Mouse (Mus musculus): ENCODE measurements around the gene Kirrel3.

The Kirrel3 gene

DNA sequence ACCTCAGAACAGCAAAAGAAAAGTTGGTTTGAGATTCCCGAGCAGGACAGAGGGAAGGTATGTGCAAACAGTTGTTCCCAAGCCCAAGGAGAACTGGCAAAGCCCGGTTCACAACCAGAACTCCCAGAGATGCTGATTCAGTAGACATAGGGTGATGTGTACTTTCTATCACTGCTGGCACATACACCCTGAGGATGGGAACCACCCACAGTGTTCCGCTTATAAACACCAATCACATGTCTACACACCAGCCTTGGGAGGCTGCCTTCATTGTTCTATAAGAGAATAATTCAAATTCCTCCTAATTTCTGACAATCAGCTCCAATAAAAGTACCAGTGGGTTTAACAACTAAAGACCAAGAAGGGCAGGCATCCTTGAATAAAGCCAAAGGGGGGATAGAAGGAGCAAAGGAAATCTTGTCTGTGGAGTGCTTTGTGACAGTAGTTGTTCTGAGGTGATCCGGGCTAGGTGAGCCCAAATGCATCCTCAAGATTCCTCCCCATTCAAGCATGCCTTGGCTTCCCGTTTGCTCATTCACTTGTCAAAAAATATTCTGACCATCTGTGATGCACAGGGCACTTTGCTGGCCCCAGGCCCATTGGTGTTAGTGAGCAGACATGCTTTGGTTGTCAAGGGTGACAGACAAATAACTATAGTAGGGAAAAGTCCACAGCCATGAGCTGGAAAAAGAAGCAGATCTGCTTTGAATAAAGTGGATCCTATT, 266.5 kb downstream of the Kirrel3 start:
- DNase-seq (ENCODE audit: low read depth), result no peak

DNA sequence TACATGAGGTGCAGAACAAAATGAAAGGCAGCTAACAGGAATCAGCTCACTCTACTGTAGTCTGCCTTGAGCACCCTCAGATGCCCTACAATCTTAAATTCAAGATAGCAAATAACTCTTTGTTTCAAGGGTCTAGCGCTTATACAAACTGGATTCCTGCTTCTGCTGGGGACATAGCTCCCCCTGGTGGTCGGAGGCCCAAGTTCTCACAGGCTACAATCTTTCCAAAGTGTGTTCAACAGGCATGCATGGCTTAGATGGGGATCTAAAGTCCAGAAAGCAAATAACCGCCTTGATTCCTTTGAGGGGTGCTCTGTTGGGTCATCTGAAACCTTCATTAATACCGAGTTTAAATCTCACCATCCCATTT, 267.1 kb downstream of the Kirrel3 start:
- DNase-seq (ENCODE audit: low read depth), result peak; percentile 15

DNA sequence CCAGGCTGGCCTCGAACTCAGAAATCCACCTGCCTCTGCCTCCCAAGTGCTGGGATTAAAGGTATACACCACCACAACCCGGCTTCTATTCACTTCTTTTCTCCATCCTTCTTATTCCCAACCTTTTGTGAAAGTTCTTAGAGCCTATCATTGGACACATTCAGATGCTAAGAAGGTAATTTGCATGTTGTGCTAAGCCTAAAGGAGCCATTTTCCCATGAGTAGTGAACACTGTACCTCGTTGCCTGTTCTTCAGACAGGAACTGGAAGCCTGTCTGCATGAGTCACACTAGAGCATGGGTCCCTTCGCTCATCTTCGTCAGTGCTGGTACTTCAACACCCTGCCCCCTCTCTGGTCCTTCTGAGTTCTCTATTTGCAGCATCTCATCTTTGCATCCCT, 268.2 kb downstream of the Kirrel3 start:
- DNase-seq (ENCODE audit: low read depth), result no peak

DNA sequence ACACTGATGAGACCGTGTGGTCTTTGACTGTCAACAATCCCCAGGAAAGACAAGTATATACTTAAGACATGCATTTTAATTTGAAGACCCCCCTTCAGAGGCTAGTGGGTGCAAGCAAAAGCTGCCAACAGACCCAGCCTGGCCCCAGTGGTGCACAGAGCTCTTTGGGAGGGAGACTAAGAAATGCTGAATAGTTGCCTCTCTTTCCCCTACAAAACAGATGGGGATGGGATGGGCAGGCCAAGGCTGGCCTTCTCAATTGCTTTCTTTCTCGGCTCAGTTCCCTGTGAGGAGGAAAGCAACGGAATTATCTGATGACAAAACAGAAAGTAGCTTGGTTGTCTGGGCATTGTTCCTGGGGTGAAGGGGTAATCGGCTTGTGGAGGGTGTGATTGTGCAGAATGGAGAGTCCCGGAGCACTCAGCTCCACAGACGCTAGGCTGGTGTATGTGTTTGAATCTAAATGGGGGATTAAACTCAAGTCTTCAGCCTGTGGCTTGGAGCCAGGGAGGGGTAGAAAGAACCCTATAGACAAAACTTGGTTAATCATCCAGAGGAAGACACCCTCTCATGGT, 268.9 kb downstream of the Kirrel3 start:
- DNase-seq (ENCODE audit: low read depth), result no peak

DNA sequence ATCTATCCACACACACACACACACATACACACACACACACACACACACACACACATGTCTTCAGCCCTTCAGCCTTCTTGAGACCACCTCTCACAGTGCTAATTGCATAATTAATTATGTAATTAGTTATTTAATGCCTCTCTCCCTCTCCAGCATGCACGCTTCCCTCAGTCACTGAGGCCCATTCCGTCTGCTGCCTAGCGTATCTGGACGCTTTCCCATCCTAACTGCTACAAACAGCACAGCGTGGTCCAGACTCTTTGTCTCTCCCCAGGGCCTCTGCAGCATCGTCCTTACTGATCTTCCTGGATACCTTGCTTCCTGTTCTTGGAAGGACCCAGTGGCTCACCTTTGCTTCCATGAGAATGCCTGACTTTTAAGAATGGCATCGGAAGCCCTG, 270.4 kb downstream of the Kirrel3 start:
- DNase-seq (ENCODE audit: low read depth), result no peak

DNA sequence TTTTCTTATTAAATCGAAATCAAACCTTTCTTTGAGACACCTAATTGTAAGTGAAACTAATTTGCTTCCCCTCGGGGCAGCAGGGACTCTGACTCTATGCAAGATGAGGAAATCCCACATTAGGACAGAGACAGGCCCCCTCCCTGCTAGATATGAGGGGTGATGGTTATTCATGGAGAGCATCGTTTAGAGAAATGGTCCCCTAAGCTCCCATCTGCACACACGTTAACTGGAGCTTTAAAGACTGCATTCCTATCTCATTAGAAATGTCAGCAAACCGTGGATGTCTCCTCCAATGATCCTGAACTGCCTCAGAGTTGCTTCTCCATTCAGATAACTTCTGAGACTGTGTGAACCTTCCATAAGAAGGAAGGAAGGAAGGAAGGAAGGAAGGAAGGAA, 273.2 kb downstream of the Kirrel3 start:
- DNase-seq (ENCODE audit: low read depth), result no peak

DNA sequence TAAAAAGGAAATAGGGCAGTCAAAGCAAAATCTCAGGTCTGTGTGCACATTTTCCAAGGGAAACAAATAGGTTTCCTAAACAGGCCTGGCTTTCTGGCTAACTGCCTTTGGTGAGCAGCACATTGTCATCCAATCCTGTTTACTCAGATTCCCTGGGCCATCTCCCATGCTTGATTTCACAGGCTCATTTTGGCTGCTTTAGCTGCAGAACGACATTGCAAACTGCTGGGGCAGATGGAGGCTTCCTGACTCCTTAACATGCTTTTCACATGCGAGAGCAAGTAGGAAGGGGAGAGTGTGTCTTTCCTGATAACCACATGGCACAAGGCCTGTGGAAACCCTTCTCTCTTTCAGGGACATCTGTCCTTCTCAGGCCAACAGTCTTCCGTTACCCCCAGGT, 274.8 kb downstream of the Kirrel3 start:
- no peak for DNase-seq (ENCODE audit: low read depth)

DNA sequence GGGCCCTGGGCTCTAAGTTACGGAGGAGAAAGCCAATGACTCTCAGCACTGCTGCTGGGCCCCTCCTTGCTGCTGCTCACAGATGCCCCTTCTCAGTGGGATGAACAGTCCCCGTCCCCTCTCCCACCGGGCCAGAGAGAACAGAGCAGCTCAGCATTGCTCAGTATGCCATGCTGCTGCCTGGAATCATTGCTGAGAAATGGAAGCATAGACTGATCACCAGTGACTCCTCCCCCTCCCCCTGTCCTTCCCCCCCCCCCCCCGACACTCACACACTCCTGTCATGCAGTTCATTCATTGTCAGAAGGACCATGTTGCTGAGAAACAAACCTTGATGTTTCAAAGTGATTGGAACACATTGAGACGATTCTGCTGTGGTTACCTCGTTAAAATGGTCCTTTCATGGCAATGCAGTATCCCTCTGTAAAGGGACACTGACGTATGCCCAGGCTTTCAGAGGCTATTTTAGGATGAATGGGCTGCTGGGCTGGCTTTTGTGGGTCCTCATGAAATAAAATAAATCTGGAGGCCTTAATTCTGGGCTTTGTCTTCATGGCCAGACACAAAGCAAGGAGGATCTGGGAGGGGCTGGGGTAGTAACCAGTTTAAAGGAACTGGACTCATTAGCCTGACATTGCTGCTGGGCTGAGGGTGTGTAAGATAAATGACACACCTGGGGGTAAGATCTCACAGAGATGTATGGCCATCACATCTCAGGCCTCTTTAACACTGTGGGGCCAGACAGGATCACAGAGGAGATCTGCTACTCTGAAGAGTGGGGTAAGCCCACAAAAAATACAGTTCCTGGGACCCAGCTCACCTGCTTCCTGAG, 281.3 kb downstream of the Kirrel3 start:
- no peak for DNase-seq (ENCODE audit: low read depth)

DNA sequence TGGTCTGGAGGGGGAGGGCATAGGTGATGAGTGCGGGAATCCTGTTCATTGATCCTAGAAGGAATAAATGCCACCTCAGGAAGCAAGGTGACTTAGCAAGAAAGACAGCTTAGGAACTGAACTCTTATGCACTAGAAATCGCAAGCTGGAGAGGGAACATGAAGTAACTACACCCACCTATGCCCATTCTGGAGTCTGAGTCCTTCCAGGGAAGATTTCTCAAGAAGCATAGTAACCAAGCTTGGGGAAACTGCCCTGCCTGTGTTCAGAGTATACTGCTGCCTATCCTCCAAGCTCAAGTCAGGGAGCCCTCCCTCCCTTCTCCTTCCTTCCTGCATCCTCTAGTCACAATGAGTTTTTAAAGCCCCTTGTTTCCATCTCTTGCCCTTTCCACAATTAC, 283.3 kb downstream of the Kirrel3 start:
- no peak for DNase-seq (ENCODE audit: low read depth)

DNA sequence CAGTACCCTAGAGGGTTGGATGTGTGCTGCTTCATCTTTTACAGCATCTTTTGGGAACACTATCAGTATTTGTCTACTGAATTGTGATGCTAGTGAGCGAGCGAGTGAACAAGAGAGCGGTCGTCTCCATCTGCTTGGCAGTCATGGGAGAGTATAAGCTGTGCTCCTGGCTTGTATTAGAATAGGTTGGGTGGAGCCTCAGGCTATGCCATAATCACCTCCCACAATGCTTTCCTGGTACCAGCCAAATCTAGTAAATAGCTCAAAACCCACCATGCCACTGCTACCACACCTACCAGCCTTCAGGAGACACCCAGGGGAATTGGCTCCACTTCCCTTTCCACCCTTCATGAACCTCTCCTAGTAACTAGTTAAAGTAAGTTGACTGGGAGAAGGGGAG, 285.3 kb downstream of the Kirrel3 start:
- no peak for DNase-seq (ENCODE audit: low read depth)

DNA sequence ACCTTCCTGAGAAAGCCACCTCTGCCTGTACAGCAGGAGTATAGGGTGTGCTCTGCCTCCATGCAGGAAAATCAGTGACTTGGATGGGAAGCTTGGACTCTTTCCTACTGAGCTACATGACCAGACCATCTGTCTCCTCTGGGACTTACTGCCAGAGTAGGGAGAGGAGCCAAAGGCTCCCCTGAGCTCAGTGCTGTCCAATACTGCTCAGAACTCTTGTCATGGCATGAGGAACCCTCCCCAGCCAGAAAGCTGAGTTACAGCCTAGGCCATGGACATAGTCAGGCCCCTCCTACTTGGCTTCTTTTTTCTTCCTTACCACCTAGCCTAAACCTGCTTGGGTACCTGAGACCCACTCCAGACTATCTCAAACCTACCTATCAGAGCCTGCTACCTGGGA, 285.7 kb downstream of the Kirrel3 start:
- DNase-seq (ENCODE audit: low read depth), result no peak

DNA sequence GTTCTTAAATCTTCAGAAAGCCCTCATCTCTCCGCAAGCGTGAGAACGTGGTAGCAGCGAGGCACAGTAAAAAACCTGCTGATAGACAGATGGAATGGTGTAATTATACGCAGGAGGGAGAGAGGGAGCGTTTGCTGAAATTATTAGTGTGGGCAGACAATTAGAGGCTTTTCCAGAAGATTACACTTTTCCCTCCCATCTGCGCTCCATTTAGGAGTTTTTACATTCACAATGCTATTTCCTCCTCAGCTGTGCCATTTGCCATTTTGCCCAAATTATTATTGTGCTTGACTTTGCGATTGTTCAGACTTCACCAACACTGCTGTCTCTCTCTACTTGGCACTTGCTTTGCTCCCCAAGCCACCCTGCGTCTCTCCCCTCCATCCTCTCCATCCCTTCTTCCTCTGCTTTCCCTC, 286.3 kb downstream of the Kirrel3 start:
- DNase-seq (ENCODE audit: low read depth), result no peak

DNA sequence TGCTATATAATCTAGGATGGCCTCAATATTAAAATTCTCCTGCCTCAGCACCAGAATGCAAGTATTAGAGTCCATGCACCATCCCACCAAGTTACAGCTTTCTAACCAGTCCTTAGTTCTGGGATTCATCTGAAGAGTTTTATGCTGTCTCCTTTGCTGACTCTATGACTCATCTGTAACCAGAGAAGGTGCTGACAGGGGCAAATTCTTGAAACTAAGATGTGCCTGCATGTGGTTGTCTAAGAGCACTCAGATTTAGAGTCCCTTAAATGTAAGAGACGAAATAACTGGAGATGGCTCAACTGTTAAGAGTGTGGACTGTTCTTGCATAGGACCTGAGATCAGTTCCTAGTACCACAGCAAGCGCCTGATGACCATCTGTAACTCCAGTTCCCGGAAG, 295.7 kb downstream of the Kirrel3 start:
- DNase-seq (ENCODE audit: low read depth), result no peak

DNA sequence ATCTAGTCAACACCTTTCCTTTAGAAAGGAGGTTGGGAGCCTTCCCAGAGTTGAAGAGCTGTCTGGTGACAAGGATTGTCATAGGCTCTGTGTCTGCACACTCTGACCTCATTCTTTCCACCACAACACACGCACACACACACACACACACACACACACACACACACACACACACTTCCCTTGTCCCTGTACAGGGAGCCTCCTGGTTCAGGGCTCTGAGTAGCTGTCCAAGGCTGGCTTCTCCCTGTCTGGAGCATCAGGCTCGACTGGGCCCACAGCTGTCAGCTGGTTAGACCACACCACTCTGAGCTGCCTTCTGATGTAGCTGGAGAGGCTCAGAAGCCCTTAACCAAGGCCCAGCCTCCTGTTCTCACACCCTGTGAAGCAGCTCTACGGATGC, 302.2 kb downstream of the Kirrel3 start:
- DNase-seq (ENCODE audit: low read depth), result no peak

DNA sequence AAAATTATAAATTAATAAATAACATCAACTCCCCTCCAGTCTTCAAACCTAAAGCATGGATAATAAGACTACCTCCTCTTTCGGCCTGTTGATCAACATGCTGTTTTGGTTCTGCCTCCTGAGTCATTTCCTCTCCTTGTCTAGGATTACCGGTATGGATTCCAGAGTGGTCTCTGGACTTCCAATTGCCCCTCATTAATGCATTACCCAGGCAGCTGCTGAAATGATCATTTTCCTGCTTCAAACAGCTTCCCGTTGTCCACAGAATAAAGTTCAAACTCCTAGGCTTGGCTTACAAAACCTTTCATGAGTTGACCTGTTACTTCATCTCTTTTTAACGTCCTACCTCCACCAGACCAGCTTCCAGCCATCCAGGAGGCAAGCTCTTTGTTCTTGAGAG, 309.5 kb downstream of the Kirrel3 start:
- no peak for DNase-seq (ENCODE audit: low read depth)

DNA sequence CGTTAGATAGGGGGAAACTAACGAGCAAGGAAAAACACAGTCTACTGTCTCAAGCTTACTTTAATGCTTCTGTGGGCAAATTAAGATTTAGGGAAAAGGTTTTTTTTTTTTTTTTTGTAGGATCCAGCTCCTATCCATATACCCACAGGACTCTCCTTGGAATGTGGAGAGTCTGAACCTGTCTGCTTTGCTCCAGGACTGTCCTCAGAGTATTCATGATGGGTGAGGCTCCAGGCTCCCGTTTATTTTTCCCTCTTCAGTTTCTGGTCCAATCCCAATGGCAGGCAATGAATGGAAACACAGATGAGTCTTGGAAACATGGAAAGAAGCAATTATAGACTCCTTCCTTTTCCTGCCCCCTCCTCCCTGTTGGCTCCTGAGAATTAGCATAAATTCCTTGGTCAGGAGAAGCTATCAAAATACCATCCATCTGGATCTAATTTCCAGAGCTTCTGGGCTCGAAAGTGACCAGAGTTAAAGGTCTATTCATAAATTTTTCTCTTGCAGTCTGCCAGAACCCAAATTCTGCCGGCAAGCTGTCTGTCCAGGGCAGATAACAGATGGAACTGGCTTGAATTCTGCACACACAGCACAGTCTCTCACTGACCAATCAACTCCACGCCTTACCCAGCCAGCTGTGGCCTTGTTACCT, 312.1 kb downstream of the Kirrel3 start:
- peak; percentile 55 for DNase-seq (ENCODE audit: low read depth)

DNA sequence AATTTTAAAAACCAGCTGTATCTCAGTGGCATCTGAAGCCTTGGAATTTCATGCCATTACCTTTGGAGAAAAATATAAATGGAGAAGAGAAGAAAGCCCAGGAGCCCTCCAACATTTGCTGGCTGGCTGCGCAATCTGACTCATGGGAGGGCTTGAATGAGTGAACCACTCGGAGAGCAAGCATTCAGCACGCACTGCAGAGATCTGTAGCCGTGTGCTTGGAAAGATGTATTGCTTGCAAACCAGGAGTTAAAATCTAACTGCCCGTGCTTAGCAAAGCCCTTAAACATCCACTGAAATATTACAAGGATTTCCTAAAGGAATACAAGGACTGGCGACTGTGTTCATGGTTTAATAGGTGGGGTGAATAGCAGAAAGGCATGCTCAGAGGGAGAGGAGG, 316.0 kb downstream of the Kirrel3 start:
- no peak for DNase-seq (ENCODE audit: low read depth)

DNA sequence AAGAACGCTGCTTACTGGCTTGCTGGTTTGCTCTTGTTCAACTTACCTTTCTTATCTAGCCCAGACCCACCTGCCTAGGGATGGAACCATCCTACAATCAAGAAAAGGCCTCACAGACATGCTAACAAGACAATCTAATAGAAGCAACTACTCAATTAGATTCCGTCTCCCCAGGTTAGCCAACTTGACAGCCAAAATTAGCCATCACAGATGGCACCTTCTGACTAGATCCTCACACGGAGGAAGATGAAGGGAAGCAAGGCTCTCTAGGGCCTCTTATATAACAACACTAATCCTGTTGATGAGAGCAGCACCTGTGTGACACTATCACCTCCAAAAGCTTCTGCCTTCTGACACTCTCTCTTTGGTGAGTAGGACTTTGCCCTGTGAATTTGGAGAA, 321.2 kb downstream of the Kirrel3 start:
- no peak for DNase-seq (ENCODE audit: low read depth)

DNA sequence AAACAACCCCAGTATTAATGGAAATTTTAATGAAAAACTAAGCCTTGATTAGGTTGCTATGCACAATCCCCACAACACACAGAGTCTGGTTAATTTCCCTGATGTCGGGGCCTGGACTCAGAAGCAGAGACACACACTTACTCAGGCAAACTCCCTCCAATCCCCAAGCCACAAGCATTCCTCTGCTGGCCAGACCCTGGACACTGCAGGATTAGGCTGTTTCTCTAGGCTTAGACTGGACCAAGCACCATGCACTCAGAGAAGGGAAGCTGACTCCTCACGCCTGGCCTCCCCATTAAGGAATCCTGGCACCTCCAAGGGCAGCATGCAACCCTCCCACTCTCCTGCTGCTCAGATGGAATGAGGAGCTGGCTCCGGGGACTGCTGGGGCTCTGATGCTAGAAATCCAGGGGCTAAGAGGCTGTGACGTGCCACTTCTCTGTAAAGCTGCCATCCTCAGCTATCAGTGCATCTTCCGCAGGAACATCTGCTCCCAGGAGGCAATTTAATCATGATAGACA, 324.4 kb downstream of the Kirrel3 start:
- no peak for DNase-seq (ENCODE audit: low read depth)

DNA sequence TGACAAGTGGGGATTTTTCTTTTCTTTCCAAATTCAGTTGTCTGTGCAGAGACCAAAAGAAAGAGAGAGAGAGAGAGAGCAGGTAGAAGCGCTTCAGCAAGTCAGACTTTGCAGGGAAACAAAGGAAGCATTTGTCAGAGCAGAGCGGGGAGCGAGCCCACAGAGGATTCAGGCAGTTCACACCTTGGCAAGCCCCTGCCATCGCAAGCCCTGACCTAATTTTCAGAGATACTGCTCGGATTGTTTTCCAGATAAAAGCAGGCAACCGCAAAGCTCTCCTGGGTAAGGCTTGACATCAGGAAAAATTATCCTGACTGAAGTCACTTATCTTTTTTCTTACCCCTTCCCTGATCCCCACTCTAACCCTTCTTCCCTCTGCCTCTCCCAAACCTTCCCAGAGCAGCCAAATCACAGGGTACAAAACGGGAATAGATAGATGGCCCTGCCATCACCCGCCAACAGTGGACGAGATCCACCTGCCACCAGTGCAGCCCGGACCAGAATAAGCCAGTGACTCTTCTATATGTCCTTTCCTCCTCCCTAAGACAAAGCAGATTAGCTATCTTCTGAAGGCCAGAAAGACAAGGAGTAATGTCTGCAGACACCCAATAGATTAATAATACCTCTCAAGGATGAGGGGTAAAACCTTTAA, 332.8 kb downstream of the Kirrel3 start:
- no peak for DNase-seq (ENCODE audit: low read depth)

DNA sequence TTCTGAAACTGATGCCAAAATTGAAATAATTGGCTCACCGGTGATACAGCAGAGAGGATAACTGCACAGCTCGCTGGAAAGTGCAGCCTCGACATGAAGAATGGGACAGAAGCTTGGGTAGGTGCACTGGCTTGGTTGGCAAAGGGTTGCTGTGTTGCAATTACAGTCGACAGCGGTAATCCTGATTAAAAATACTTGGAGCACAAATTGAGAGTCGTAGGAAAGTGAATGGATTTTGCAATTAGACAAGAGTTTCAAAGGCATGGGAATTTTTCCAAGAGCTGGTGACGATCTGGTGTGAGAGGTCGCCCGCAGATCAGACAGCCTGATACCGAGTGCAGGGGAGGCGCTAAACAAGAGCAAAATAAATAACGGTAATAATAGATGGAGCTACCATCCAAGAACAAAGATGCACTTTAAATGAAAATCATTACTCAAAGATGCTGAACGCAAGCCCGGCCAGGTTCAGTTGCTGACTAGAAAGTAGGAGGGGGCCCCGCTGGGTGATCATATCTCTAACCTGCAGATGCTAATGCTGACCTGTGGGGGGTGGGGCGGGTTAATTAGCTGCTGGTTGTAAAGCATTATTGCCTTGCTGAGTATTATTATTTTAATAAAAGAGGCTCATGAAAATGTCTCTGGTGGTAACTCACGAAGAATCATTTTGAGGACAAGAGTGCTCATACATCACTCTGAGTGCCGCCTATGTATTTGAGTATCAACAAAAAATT, 338.8 kb downstream of the Kirrel3 start:
- DNase-seq (ENCODE audit: low read depth), result no peak

DNA sequence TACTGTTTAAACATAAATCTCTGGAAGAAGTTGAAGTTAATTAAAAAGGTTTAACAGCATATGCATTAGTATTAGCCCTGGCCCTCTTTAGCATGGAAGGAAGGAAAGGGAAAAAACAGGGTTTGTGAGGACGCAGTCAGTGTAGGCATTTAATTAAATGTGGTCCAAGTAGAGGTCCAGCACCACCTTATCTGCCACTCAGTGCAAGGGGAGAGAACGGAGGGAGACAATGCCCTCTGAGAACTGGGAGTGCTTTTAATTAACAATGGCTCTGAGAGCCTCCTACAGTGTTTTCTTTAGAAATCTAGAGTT, 339.4 kb downstream of the Kirrel3 start:
- DNase-seq (ENCODE audit: low read depth), result no peak

Measured in fibroblast of lung, adult 2 months (primary cell).